Mouse (Mus musculus): ENCODE measurements at regions not wholly inside any gene's neighbourhood (a gene's known extent, or its start where the extent isn't known, plus 50 kb on each side); places are given as distances from the start of the nearest gene placed in this dataset.

DNA sequence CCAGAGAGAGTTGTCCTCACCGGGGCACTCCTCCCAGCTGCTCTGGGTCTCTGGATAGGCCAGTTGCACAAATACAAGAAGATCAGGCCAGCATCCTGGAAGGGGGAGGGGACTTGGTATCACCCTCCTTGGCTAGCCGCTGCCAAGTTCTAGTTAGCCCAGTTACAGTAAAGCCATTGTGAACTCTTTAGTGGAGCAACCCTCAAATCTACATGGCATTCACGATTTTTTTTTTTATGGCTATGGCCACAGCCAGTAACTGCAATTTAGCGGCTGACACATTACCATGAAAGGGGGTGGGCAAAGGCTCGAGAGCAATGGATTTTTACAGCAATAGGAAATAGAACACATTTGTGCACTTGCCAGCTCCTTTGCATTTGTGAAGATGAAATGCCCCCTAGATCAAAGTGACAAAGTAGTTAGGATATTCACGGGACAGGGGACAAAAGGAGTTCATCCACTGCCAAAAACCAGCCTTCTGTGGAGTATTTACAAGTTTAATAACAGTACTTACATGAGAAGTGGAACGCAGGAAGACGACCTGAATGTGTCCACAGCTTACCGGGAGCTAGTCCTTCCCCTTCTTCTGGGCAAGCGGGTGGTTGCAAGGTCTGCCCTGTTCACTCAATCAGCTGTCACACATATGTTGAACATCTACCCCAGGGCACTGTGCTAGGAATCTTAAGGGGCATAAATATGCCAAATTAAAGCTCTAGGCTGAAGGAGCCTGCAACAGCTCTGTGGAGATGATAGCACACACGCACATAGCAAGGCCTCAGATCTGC, 177.9 kb upstream of the Dio2 start:
- no peak for TF ChIP-seq CTCF (IDR thresholded peaks at IDR 0.05; ENCODE audit: low read depth)
- no peak for TF ChIP-seq EP300 (IDR thresholded peaks at IDR 0.05; ENCODE audit: low read depth)
